Mouse (Mus musculus) heart, embryonic 13.5 days (tissue): ENCODE measurements around the gene Cmah. TPM values are rescaled to one million over a fixed set of nuclear protein-coding genes. Genes with fewer than 3 reads are reported as not detected.
A peak's percentile ranks its signal among the peaks of the same experiment; 100 is the strongest.

Experiments
- ATAC-seq: fragments of 200-750 bp; cut with Nextera tagmentation; 2 replicates; pipeline ENCODE4 v1.8.0; 2017; ENCODE audit warnings: moderate TSS enrichment; ENCODE audit not compliant: insufficient number of reproducible peaks, low FRiP score, low TSS enrichment; ENCODE audit errors: extremely low read depth
- H3K27ac ChIP-seq: fragments of 300-500 bp; sonication (generic); replicated peaks from 2 replicates; pipeline ENCODE4 v1.5.1; 2015; ENCODE audit warnings: moderate library complexity, mild to moderate bottlenecking, inconsistent platforms
- H3K27me3 ChIP-seq: fragments of 300-500 bp; sonication (generic); replicated peaks from 2 replicates; pipeline ENCODE4 v1.6.1; 2015; ENCODE audit warnings: mild to moderate bottlenecking, inconsistent platforms
- H3K36me3 ChIP-seq: fragments of 300-500 bp; sonication (generic); 2 replicates; pipeline ENCODE4 v1.6.1; 2015; ENCODE audit warnings: mild to moderate bottlenecking, inconsistent platforms
- H3K4me1 ChIP-seq: fragments of 300-500 bp; sonication (generic); 2 replicates; pipeline ENCODE4 v1.6.1; 2015; ENCODE audit warnings: inconsistent platforms
- H3K4me2 ChIP-seq: fragments of 300-500 bp; sonication (generic); 2 replicates; pipeline ENCODE4 v1.6.1; 2015; ENCODE audit warnings: inconsistent platforms, mild to moderate bottlenecking, moderate library complexity
- H3K4me3 ChIP-seq: fragments of 300-500 bp; sonication (generic); 2 replicates; pipeline ENCODE4 v1.5.1; 2015; ENCODE audit warnings: moderate library complexity, mild to moderate bottlenecking, inconsistent platforms
- H3K9ac ChIP-seq: fragments of 300-500 bp; sonication (generic); 2 replicates; pipeline ENCODE4 v1.6.1; 2015; ENCODE audit warnings: inconsistent platforms, mild to moderate bottlenecking, moderate library complexity
- H3K9me3 ChIP-seq: fragments of 300-500 bp; sonication (generic); 2 replicates; pipeline ENCODE4 v1.6.1; 2016; ENCODE audit warnings: inconsistent platforms
- WGBS: fragments of 180-500 bp; shearing (Covaris S2); methylation state at CpG from one replicate; pipeline ENCODE4 v1.1.7; 2015; ENCODE audit warnings: mixed read lengths; 5-methylcytosine and 5-hydroxymethylcytosine counted together
- polyA plus RNA-seq: library from polyadenylated mRNA; unstranded; fragments of >200 nt; fragmentation: Nextera tagmentation; extraction: Ambion mirVana; gene quantifications from 2 replicates; pipeline ENCODE4 v1.2.1, GENCODE M21; 2015

Cmah gene
- polyA plus RNA-seq, 1 experiment from 2014 or later = 0.37 TPM

DNA sequence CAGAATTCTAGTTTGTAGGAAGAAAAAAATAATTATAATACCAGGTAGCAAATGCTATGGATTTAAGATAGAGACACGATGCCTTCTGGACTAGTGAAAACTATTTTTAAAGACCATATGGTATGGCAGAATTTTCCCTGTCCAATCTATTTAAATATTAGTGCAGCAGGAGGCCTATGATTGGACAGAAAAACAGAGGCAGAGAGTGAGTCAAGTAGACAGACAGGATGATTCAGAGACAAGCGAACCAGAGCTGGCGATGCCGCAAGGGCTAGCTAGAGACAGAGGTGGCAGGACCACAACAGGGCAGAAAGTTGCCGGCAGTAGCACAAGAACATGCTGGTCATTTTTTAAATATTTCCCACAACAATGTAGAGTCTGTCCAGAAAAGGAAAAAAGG lies 126.5 kb downstream of the Cmah start:
- no peak for ATAC-seq
- no peaks in the 10 kb centered on the region for H3K36me3 ChIP-seq
- H3K4me2 ChIP-seq = no peak overlapping the region
- no peaks in the 10 kb centered on the region for H3K9me3 ChIP-seq
- 80% methylated on average over 5 of the region's 5 CpGs for WGBS
- 0 out of 2 replicates have a peak, but pooled peaks cover 9% of the 10 kb centered on the region for H3K4me1 ChIP-seq
- H3K27ac ChIP-seq = no peak overlapping the region
- H3K9ac ChIP-seq = no peak overlapping the region
- no peak overlapping the region for H3K4me3 ChIP-seq
- no peaks in the 10 kb centered on the region for H3K27me3 ChIP-seq

DNA sequence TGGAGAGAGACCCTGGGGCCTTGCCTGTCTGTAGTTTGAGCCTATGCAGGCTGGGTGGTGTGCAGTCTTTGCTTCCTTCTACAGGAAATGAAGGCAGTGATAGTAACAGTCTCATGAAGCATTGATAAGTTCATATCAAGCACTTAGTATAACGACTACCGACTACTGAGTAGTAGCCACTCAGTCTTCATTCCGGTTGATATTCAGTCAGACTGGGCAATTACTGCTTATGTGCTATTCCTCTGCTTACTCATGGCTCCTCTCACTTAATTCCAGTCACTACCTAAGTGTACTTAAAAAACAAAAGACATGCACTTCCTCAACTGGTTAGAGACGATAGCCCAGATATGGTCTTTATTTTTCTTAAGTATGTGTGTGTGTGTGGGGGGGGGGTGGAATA lies 129.2 kb downstream of the Cmah start:
- Histone ChIP-seq H3K27me3 (no peaks in the 10 kb centered on the region), H3K27ac (no peak overlapping the region), H3K9ac (no peak overlapping the region), H3K36me3 (no peaks in the 10 kb centered on the region), H3K4me2 (no peak overlapping the region), H3K4me3 (no peak overlapping the region), H3K9me3 (no peaks in the 10 kb centered on the region), H3K4me1 (0 out of 2 replicates have a peak, but pooled peaks cover 9% of the 10 kb centered on the region)
- WGBS = 52% methylated on average over 4 of the region's 4 CpGs
- ATAC-seq = no peak

DNA sequence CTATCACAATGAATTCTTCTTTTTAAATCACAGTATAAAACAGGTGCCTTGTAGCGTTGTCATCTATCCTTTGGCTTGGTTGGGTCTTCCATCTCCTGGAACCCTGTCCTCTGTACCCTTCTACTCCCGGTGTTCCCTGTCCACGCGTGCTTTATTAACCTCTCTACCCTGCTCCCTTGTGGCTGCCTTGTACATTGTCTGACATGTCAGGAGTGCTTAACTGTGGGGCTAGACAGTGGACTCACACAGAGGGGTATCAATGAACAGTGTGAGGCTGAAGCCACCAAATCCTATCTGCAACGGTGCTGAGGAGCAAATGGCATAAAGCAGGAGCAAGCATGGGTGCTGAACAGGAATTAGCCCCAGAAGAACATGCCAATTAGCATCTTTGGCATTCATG lies 133.3 kb downstream of the Cmah start:
- Histone ChIP-seq H3K9ac (no peak overlapping the region), H3K27ac (no peak overlapping the region), H3K4me1 (peaks cover 15% of the 10 kb centered on the region), H3K4me3 (no peak overlapping the region), H3K27me3 (no peaks in the 10 kb centered on the region), H3K36me3 (no peaks in the 10 kb centered on the region), H3K9me3 (no peaks in the 10 kb centered on the region), H3K4me2 (no peak overlapping the region)
- no peak for ATAC-seq
- WGBS = 77% methylated on average over 5 of the region's 5 CpGs

DNA sequence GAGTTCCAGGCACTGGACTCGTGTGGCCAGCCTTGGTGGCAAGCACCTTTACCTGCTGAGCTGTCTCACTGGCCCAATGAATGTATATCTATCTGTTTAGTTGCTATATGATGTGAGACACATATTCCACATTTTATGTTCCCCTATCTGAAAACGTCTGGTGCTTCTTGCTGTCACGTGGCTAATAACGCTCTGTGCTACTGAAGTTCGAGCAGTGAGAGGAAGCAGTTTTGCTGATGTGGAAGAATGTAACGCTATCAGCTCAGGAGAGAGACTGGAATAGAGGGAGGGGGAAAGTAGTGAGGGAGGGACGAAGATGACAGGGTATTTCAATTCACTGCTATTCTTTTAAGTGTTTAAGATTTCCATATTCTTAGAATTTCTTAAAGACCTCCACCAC lies 136.6 kb downstream of the Cmah start:
- no peak for ATAC-seq
- H3K9me3 ChIP-seq = no peaks in the 10 kb centered on the region
- peaks cover 15% of the 10 kb centered on the region for H3K4me1 ChIP-seq
- WGBS = 46% methylated on average over 7 of the region's 7 CpGs
- H3K4me2 ChIP-seq = no peak overlapping the region
- H3K27me3 ChIP-seq = no peaks in the 10 kb centered on the region
- H3K4me3 ChIP-seq = no peak overlapping the region
- H3K36me3 ChIP-seq = no peaks in the 10 kb centered on the region
- H3K9ac ChIP-seq = no peak overlapping the region
- H3K27ac ChIP-seq = no peak overlapping the region

DNA sequence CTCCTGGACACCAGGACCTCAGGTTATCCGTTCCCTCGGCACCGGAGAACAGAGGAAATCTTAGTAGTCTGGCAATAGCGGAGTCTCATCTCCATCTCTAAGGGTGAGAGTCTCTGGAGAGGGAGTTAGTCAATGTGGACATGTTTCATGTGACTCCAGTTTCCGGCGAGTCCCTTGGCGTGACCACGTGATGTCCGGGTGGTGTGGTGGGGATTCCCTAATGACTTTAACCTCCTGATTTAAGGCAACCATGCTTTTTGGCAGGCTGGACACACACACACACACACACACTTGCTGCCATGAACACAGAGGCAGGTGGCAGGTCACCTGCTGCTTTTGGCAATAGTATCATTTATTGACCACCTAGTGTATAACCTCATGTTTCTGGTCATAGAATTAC lies 138.8 kb downstream of the Cmah start:
- Histone ChIP-seq H3K4me3 (no peak overlapping the region), H3K27me3 (no peaks in the 10 kb centered on the region), H3K4me2 (no peak overlapping the region), H3K27ac (no peak overlapping the region), H3K4me1 (peaks cover 15% of the 10 kb centered on the region), H3K9ac (no peak overlapping the region), H3K9me3 (no peaks in the 10 kb centered on the region), H3K36me3 (no peaks in the 10 kb centered on the region)
- no peak for ATAC-seq
- WGBS = 85% methylated on average over 9 of the region's 9 CpGs

DNA sequence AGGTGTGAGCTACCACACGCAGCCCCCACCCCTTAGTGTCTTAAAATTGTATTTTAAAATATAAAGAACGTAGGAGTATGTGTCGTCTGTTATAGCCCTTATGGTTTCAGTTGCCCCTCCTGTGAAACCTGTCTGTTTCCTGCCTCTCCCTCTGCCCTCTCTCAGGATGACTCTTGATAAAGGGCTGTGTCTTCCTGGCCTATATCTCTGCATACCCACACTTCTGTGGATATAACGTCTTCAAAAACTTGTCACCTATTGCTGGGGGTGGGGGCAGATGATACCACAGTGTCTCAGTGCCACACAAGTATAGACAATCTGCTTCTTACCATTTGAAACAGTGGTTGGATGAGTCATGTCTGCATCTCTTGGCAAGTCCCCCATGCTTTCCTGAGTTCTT lies 140.6 kb downstream of the Cmah start:
- Histone ChIP-seq H3K4me1 (peaks cover 7% of the 10 kb centered on the region), H3K9me3 (no peaks in the 10 kb centered on the region), H3K9ac (no peak overlapping the region), H3K27me3 (no peaks in the 10 kb centered on the region), H3K27ac (no peak overlapping the region), H3K4me2 (no peak overlapping the region), H3K4me3 (no peak overlapping the region), H3K36me3 (no peaks in the 10 kb centered on the region)
- WGBS = 62% methylated on average over 4 of the region's 4 CpGs
- ATAC-seq = no peak

DNA sequence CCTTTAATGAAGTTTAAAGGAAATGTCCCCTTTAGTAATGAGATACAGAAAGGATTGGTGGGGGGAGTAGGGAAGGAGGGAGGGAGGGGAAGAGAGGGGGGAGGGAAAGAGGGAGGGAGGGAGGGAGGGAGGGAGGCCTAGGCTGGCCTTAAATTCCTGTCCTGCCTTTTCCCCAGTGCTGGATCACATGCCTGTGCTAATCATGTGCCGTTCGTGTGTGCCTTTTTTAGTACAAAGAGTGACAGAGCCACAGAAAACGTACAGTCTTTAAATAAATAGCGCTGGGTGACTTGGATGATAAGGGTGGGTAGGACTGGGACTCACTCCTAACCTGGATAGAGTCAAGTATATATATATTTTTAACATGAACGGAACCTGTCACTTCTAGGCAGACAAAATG lies 150.4 kb downstream of the Cmah start:
- WGBS = 25% methylated on average over 5 of the region's 5 CpGs
- peak overlapping the region; percentile 85 for H3K27ac ChIP-seq
- no peaks in the 10 kb centered on the region for H3K36me3 ChIP-seq
- H3K4me1 ChIP-seq = peaks cover 26% of the 10 kb centered on the region
- H3K4me2 ChIP-seq = peak overlapping the region; percentile 7; the same call in 1 of the 2 replicates
- H3K9me3 ChIP-seq = no peaks in the 10 kb centered on the region
- no peak; the same call in 1 of the 2 replicates for ATAC-seq
- H3K9ac ChIP-seq = no peak overlapping the region
- no peaks in the 10 kb centered on the region for H3K27me3 ChIP-seq
- H3K4me3 ChIP-seq = no peak overlapping the region

DNA sequence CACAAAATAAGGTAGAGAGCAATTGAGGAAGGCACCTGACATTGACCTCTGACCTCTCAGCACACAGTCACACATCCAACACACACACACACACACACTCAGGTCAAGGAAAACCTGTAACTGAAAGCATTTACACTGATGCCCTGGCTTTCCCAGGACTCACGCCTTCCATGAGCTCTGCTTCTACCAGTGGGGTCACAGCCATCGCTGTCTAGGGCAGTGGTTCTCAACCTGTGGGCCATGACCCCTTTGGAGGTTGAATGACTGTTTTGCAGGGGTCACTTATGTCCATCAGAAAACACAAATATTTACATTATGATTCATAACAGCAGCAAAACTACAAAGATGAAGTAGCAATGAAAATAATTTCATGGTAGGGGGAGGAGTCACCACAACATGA lies 152.3 kb downstream of the Cmah start:
- H3K9ac ChIP-seq = no peak overlapping the region
- H3K4me1 ChIP-seq = peaks cover 26% of the 10 kb centered on the region
- H3K9me3 ChIP-seq = no peaks in the 10 kb centered on the region
- no peak overlapping the region for H3K27ac ChIP-seq
- no peak overlapping the region for H3K4me2 ChIP-seq
- no peaks in the 10 kb centered on the region for H3K36me3 ChIP-seq
- ATAC-seq = no peak
- no peak overlapping the region for H3K4me3 ChIP-seq
- 85% methylated on average over 2 of the region's 2 CpGs for WGBS
- H3K27me3 ChIP-seq = no peaks in the 10 kb centered on the region

DNA sequence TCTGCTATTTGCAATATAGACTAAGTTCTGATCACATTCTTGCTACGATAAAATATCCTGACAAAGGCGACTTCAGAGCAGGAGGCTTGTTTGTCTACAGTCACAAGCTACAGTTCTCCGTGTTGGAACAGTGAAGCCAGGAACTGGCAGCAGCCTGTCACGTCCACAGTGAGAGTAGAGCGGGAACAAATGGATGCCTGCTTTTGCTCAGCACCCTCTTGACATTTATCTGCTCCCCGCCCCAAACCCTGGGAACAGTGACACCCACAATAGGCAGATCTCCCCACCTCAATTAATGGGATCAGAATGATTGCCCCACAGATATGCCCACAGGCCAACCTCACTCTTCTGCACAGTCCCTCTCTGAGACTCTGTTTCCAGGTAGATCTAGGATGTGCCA lies 153.6 kb downstream of the Cmah start:
- ATAC-seq = no peak
- no peaks in the 10 kb centered on the region for H3K36me3 ChIP-seq

DNA sequence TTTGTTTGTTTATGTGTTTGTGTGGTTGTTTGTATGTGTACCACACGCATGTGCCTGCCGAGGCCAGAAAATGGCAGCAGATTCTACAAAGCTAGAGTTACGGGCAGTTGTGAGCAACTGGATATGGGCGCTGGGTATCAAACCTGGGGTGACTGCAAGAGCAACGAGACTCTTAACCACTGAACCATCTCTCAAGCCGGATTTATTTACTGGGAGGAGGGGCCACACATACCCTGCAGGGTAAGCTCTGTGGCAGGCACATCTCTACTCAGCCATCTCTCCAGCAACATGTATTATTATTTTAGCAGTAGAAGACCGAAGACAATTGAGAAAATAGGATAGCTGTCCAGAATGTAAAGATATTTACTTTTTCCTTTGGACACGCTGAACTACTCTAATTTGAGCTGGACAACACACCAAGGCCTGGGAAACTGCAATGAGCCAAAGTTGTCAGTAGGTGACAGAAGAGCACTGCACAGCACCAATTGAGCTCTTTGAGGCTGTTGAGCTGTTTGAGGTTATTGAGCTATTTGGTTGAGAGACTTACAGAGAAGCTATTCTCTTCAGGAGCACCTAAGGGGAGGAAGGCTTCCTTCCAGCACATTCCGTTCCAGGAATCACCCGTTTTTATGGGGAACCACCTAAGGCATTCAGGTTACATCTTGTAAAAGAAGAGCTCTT lies 154.6 kb downstream of the Cmah start:
- no peak overlapping the region for H3K4me2 ChIP-seq
- peaks cover 26% of the 10 kb centered on the region for H3K4me1 ChIP-seq
- H3K9me3 ChIP-seq = no peaks in the 10 kb centered on the region
- ATAC-seq = no peak
- no peaks in the 10 kb centered on the region for H3K27me3 ChIP-seq
- no peaks in the 10 kb centered on the region for H3K36me3 ChIP-seq
- H3K9ac ChIP-seq = no peak overlapping the region
- WGBS = 51% methylated on average over 10 of the region's 10 CpGs
- H3K27ac ChIP-seq = no peak overlapping the region
- no peak overlapping the region for H3K4me3 ChIP-seq

More for the DNA sequence above, 153.6 kb downstream of the Cmah start:
- Histone ChIP-seq H3K4me2 (no peak overlapping the region), H3K9ac (no peak overlapping the region), H3K27ac (peak overlapping the region; percentile 39), H3K4me3 (no peak overlapping the region), H3K4me1 (peaks cover 26% of the 10 kb centered on the region), H3K9me3 (no peaks in the 10 kb centered on the region), H3K27me3 (no peaks in the 10 kb centered on the region)
- WGBS = 33% methylated on average over 6 of the region's 6 CpGs

DNA sequence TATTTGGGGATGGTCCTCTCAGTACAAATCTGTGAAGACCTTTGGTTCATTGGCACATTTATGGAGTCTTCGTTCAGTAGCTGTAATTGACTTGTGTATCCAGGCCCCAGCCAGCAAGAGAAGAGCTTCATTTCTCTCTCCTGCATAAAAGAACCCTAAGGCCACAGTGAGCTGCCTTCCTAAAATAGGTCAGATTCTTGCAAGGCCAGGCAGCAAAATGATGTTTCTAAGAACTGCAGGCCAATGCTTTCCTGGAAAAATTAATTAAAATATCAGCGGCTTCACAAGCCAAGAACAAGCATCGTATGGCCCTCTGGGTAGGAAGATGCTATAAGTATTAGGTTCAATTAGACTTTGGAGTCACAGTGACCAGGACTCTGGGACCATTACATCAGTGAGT lies 156.5 kb downstream of the Cmah start:
- no peak overlapping the region for H3K27ac ChIP-seq
- peaks cover 12% of the 10 kb centered on the region for H3K4me1 ChIP-seq
- H3K4me2 ChIP-seq = no peak overlapping the region
- WGBS = 94% methylated on average over 3 of the region's 3 CpGs
- no peak overlapping the region for H3K4me3 ChIP-seq
- H3K9me3 ChIP-seq = no peaks in the 10 kb centered on the region
- H3K27me3 ChIP-seq = 0 out of 2 replicates have a peak, but pooled peaks cover 6% of the 10 kb centered on the region
- H3K36me3 ChIP-seq = no peaks in the 10 kb centered on the region
- H3K9ac ChIP-seq = no peak overlapping the region
- no peak for ATAC-seq

DNA sequence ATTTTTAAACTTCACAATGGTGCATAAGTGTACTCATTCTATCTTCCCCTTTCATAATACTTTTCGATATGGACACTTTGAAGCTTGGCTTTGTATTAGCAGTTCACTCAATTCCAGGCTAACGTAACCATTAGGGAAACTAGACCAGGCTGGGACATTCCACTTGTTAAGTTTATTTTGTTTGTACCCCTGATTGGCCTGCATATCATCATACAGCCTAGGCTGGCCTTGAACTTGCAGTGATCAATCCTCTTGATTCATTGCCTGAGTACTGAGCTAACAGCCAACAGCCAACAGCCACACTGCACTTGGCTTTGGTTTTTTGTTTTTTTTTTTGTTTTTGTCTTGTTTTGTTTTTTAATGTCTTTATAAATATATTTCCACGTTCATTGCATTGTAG lies 157.6 kb downstream of the Cmah start:
- Histone ChIP-seq H3K4me3 (no peak overlapping the region), H3K4me2 (no peak overlapping the region), H3K9me3 (no peaks in the 10 kb centered on the region), H3K27ac (no peak overlapping the region), H3K9ac (no peak overlapping the region), H3K27me3 (0 out of 2 replicates have a peak, but pooled peaks cover 6% of the 10 kb centered on the region), H3K36me3 (no peaks in the 10 kb centered on the region), H3K4me1 (peaks cover 8% of the 10 kb centered on the region)
- 85% methylated on average over 3 of the region's 3 CpGs for WGBS
- ATAC-seq = no peak
